Mouse (Mus musculus) CH12.LX (cell line): ENCODE results near the gene Aldh1a7. TPM values are rescaled to one million over a fixed set of nuclear protein-coding genes. Genes with fewer than 3 reads are reported as not detected.

Experiments used
- DNase-seq: peaks from one replicate; pipeline ENCODE4 v3.0.0-alpha.2; 2013; ENCODE audit errors: extremely low read depth
- H3K27ac ChIP-seq: 2 replicates; pipeline ENCODE4 v1.5.1; 2012; ENCODE audit warnings: low read depth, mild to moderate bottlenecking, control low read depth, moderate library complexity; ENCODE audit not compliant: insufficient read depth
- H3K27me3 ChIP-seq: replicated peaks from 2 replicates; pipeline ENCODE3; 2012; ENCODE audit warnings: inconsistent platforms
- H3K36me3 ChIP-seq, 2 experiments: replicated peaks in 1 of 2; 2 replicates each; pipeline versions ENCODE3 to v1.6.1; 2012; ENCODE audit warnings: inconsistent platforms in 1 of 2, low read length in 1 of 2, mild to moderate bottlenecking in 1 of 2, mixed read lengths in 1 of 2, moderate library complexity in 1 of 2; ENCODE audit not compliant: control insufficient read depth in 1 of 2, insufficient read depth in 1 of 2
- H3K4me1 ChIP-seq, 2 experiments: 2 replicates each; pipeline ENCODE4 v1.6.1; 2012; ENCODE audit warnings: inconsistent platforms in 1 of 2, moderate library complexity in 1 of 2; ENCODE audit not compliant: insufficient read depth in 2 of 2, control insufficient read depth in 1 of 2
- H3K4me2 ChIP-seq: 2 replicates; pipeline ENCODE4 v1.6.1; 2012; ENCODE audit warnings: low read depth, mild to moderate bottlenecking, control low read depth; ENCODE audit not compliant: poor library complexity, insufficient read depth, severe bottlenecking
- H3K4me3 ChIP-seq, 3 experiments: fragments of 150-350 bp in 1 of 3; sonication (generic) in 1 of 3; replicated peaks in 1 of 3; 2 replicates each; pipeline versions ENCODE3 to v1.5.1; 2011 to 2012; ENCODE audit warnings: low read depth in 2 of 3, low read length in 2 of 3, mild to moderate bottlenecking in 2 of 3, moderate library complexity in 2 of 3, control low read depth in 1 of 3, improper control_type of control experiment in 1 of 3, inconsistent platforms in 1 of 3, mixed read lengths in 1 of 3; ENCODE audit not compliant: poor library complexity in 1 of 3
- H3K79me2 ChIP-seq: replicated peaks from 2 replicates; pipeline ENCODE4 v1.6.1; 2012; ENCODE audit warnings: mild to moderate bottlenecking, moderate library complexity; ENCODE audit not compliant: control insufficient read depth, poor library complexity, insufficient read depth, severe bottlenecking; ENCODE audit errors: extremely low read depth
- H3K9ac ChIP-seq: 2 replicates; pipeline ENCODE4 v1.6.1; 2012; ENCODE audit warnings: low read depth, mild to moderate bottlenecking, control low read depth, moderate library complexity; ENCODE audit not compliant: insufficient read depth
- H3K9me3 ChIP-seq: replicated peaks from 2 replicates; pipeline ENCODE3; 2012; ENCODE audit warnings: low read length, inconsistent platforms, mixed read lengths
- CHD1 ChIP-seq: IDR thresholded peaks from 2 replicates; pipeline ENCODE4 v1.6.1; 2012; ENCODE audit warnings: low read depth, low read length, improper control_type of control experiment, inconsistent platforms
- CHD2 ChIP-seq: IDR thresholded peaks from 2 replicates; pipeline ENCODE4 v1.6.1; 2011; ENCODE audit warnings: low read length, improper control_type of control experiment
- CTCF ChIP-seq, 2 experiments: IDR thresholded peaks in 1 of 2; conservative IDR thresholded peaks in 1 of 2; 2 replicates each; pipeline ENCODE4 v1.5.1; 2011 to 2012; ENCODE audit warnings: low read depth in 2 of 2, low read length in 2 of 2, improper control_type of control experiment in 1 of 2, inconsistent platforms in 1 of 2, mild to moderate bottlenecking in 1 of 2, moderate library complexity in 1 of 2
- ELF1 ChIP-seq: IDR thresholded peaks from 2 replicates; pipeline ENCODE4 v1.6.1; 2014; ENCODE audit warnings: low read depth, mild to moderate bottlenecking, inconsistent platforms, low read length, improper control_type of control experiment
- ETS1 ChIP-seq: conservative IDR thresholded peaks from 2 replicates; pipeline ENCODE4 v1.6.1; 2012; ENCODE audit warnings: low read depth, mild to moderate bottlenecking, inconsistent platforms, low read length, improper control_type of control experiment, moderate library complexity
- GABPA ChIP-seq: IDR thresholded peaks from 2 replicates; pipeline ENCODE4 v1.6.1; 2012; ENCODE audit warnings: low read depth, low read length, improper control_type of control experiment, inconsistent platforms; ENCODE audit not compliant: insufficient replicate concordance
- HCFC1 ChIP-seq: IDR thresholded peaks from 2 replicates; pipeline ENCODE4 v1.6.1; 2012; ENCODE audit warnings: low read depth, mild to moderate bottlenecking, inconsistent platforms, low read length, improper control_type of control experiment
- IRF4 ChIP-seq: IDR thresholded peaks from 2 replicates; pipeline ENCODE4 v1.6.1; 2014; ENCODE audit warnings: low read depth, mild to moderate bottlenecking, inconsistent platforms, low read length, improper control_type of control experiment
- JUN ChIP-seq: IDR thresholded peaks from 2 replicates; pipeline ENCODE4 v1.6.1; 2011; ENCODE audit warnings: low read depth, mild to moderate bottlenecking, low read length, improper control_type of control experiment, moderate library complexity; ENCODE audit not compliant: insufficient read depth
- MAFK ChIP-seq: IDR thresholded peaks from 2 replicates; pipeline ENCODE4 v1.6.1; 2011; ENCODE audit warnings: low read length, improper control_type of control experiment; ENCODE audit not compliant: insufficient replicate concordance
- MAX ChIP-seq: IDR thresholded peaks from 2 replicates; pipeline ENCODE4 v1.6.1; 2011; ENCODE audit warnings: low read length, improper control_type of control experiment
- MAZ ChIP-seq: IDR thresholded peaks from 2 replicates; pipeline ENCODE4 v1.6.1; 2012; ENCODE audit warnings: low read depth, mild to moderate bottlenecking, inconsistent platforms, low read length, improper control_type of control experiment, moderate library complexity
- MEF2A ChIP-seq: IDR thresholded peaks from 2 replicates; pipeline ENCODE4 v1.6.1; 2014; ENCODE audit warnings: low read depth, mild to moderate bottlenecking, inconsistent platforms, low read length, improper control_type of control experiment, borderline replicate concordance
- MXI1 ChIP-seq: IDR thresholded peaks from 2 replicates; pipeline ENCODE4 v1.6.1; 2011; ENCODE audit warnings: mild to moderate bottlenecking, low read depth, low read length, improper control_type of control experiment
- MYC ChIP-seq: IDR thresholded peaks from 2 replicates; pipeline ENCODE4 v1.6.1; 2011; ENCODE audit warnings: low read depth, mild to moderate bottlenecking, improper control_type of control experiment, low read length
- NRF1 ChIP-seq: IDR thresholded peaks from 2 replicates; pipeline ENCODE4 v1.6.1; 2014; ENCODE audit warnings: low read depth, mild to moderate bottlenecking, inconsistent platforms, low read length, improper control_type of control experiment, moderate library complexity
- PAX5 ChIP-seq: IDR thresholded peaks from 2 replicates; pipeline ENCODE4 v1.6.1; 2012; ENCODE audit warnings: low read length, inconsistent platforms, mixed read lengths
- POLR2AphosphoS2 ChIP-seq: IDR thresholded peaks from 2 replicates; pipeline ENCODE4 v1.6.1; 2011; ENCODE audit warnings: low read depth, low read length, improper control_type of control experiment
- RAD21 ChIP-seq: IDR thresholded peaks from 2 replicates; pipeline ENCODE4 v1.6.1; 2011; ENCODE audit warnings: low read depth, mild to moderate bottlenecking, low read length, improper control_type of control experiment, moderate library complexity
- RCOR1 ChIP-seq: conservative IDR thresholded peaks from 2 replicates; pipeline ENCODE4 v1.6.1; 2012; ENCODE audit warnings: low read depth, mild to moderate bottlenecking, inconsistent platforms, low read length, improper control_type of control experiment
- SIN3A ChIP-seq: IDR thresholded peaks from 2 replicates; pipeline ENCODE4 v1.6.1; 2012; ENCODE audit warnings: low read length, improper control_type of control experiment, inconsistent platforms
- SMC3 ChIP-seq: IDR thresholded peaks from 2 replicates; pipeline ENCODE4 v1.6.1; 2011; ENCODE audit warnings: low read depth, low read length, improper control_type of control experiment
- TBP ChIP-seq: conservative IDR thresholded peaks from 2 replicates; pipeline ENCODE4 v1.6.1; 2011; ENCODE audit warnings: low read depth, low read length, improper control_type of control experiment
- USF1 ChIP-seq: IDR thresholded peaks from 2 replicates; pipeline ENCODE4 v1.6.1; 2014; ENCODE audit warnings: low read depth, mild to moderate bottlenecking, inconsistent platforms, low read length, improper control_type of control experiment
- ZC3H11A ChIP-seq: IDR thresholded peaks from 2 replicates; pipeline ENCODE4 v1.6.1; 2012; ENCODE audit warnings: low read depth, mild to moderate bottlenecking, inconsistent platforms, low read length, improper control_type of control experiment
- ZMIZ1 ChIP-seq: IDR thresholded peaks from 2 replicates; pipeline ENCODE4 v1.6.1; 2012; ENCODE audit warnings: low read depth, mild to moderate bottlenecking, inconsistent platforms, low read length, improper control_type of control experiment
- dilution Hi-C: fragments of 300-500 bp; cut with MboI; formaldehyde crosslinking; loops from 2 replicates; pipeline ENCODE4 v1.14.3; 2020; ENCODE audit warnings: low sequenced_read_pairs; ENCODE audit not compliant: extremely low pct_unique_long_range_greater_than_20kb, extremely low pct_ligation_motif_present
- in situ Hi-C: fragments of 300-500 bp; cut with MboI; formaldehyde crosslinking; loops from 3 replicates; pipeline ENCODE4 v1.14.3; 2019; ENCODE audit warnings: low sequenced_read_pairs, low pct_ligation_motif_present, low pct_unique_long_range_greater_than_20kb, mixed read lengths
- polyA plus RNA-seq: library from polyadenylated mRNA; unstranded; fragments of >175 nt; gene quantifications from 2 replicates; pipeline ENCODE4 v1.2.1, GENCODE M21; 2012; ENCODE audit warnings: low read depth; ENCODE audit not compliant: insufficient read length
- total RNA-seq, 2 experiments: library from RNA; depleted of rRNA; stranded (reverse); fragments of 300-350 nt in 1 of 2; fragments of >200 nt in 1 of 2; gene quantifications; 2 replicates each; pipeline ENCODE4 v1.2.3; 2012 to 2014

The Aldh1a7 gene
- total and polyA plus RNA-seq, 3 experiments, result 0.47 to 2.3 (median 1.2) TPM

- Histone ChIP-seq H3K4me3 (no peak overlapping the region), H3K9ac (no peak overlapping the region), H3K36me3 (no peaks in the 10 kb centered on the region), H3K9me3 (no peaks in the 10 kb centered on the region), H3K27ac (no peak overlapping the region), H3K4me1 (no peaks in the 10 kb centered on the region), H3K27me3 (no peaks in the 10 kb centered on the region), H3K4me2 (no peak overlapping the region), H3K79me2 (no peaks in the 10 kb centered on the region)
- dilution Hi-C loops, result no loop called here
- DNase-seq, result no peak
- TF ChIP-seq ELF1 (no peak), PAX5 (no peak), MAZ (no peak), MAFK (no peak), SIN3A (no peak), ETS1 (no peak), RCOR1 (no peak), MEF2A (no peak), ZMIZ1 (no peak), SMC3 (no peak), HCFC1 (no peak), GABPA (no peak), IRF4 (no peak)
- in situ Hi-C loops, result loop anchor here (25.0 kb wide), 1 partner anchor 382 kb away; no protein-coding TSS in a partner anchor
Measured at GRCm38 (mm10) chr19:20744630-20745029, 17.3 kb upstream of the Aldh1a7 start.

- H3K36me3 ChIP-seq, result no peaks in the 10 kb centered on the region
- dilution Hi-C loops (no loop called here), in situ Hi-C loops (loop anchor here (25.0 kb wide), 1 partner anchor 366 kb away; no protein-coding TSS in a partner anchor)
- H3K27ac ChIP-seq, result no peak overlapping the region
- H3K4me1 ChIP-seq, result peaks cover 0 to 10% of the 10 kb centered on the region in 2 experiments; a peak in 1 of 4 replicates
- no peak overlapping the region for H3K9ac ChIP-seq
- no peaks in the 10 kb centered on the region for H3K79me2 ChIP-seq
- TF ChIP-seq TBP (no peak), NRF1 (no peak), MAX (no peak), CTCF (conservative IDR thresholded peaks at IDR 0.05 in 1 of 2, IDR thresholded peaks at IDR 0.05 in 1 of 2; ENCODE audit: low read depth in 2 of 2, low read length in 2 of 2) (peak in 1 of 2 experiments; percentile 57; a peak in 2 of 4 replicates), POLR2AphosphoS2 (no peak), IRF4 (no peak), MEF2A (no peak), CHD2 (no peak), JUN (no peak), ZC3H11A (no peak), MXI1 (no peak), RAD21 (peak; percentile 66), SMC3 (peak; percentile 45), USF1 (no peak), CHD1 (no peak), SIN3A (no peak), MYC (no peak)
- no peak overlapping the region for H3K4me3 ChIP-seq
- no peaks in the 10 kb centered on the region for H3K27me3 ChIP-seq
- DNase-seq, result peak; percentile 20
- H3K4me2 ChIP-seq, result peak overlapping the region; percentile 24; the same call in 1 of the 2 replicates
- H3K9me3 ChIP-seq, result no peaks in the 10 kb centered on the region
Measured at GRCm38 (mm10) chr19:20728278-20728677, 916 bp upstream of the Aldh1a7 start.
